Mouse (Mus musculus) heart, embryonic 14.5 days (tissue): ENCODE results near the gene Bloc1s4. TPM values are rescaled to one million over a fixed set of nuclear protein-coding genes. Genes with fewer than 3 reads are reported as not detected.

Experiments used
- ATAC-seq: fragments of 200-750 bp; cut with Nextera tagmentation; 2 replicates; pipeline ENCODE4 v1.8.0; 2017; ENCODE audit warnings: low read depth, moderate TSS enrichment; ENCODE audit not compliant: insufficient number of reproducible peaks, insufficient read depth, low FRiP score
- H3K27ac ChIP-seq, 2 experiments: fragments of 200-500 bp in 1 of 2; fragments of 300-500 bp in 1 of 2; sonication (generic) in 1 of 2; replicated peaks in 1 of 2; 2 replicates each; pipeline ENCODE4 v1.5.1; 2012 to 2014; ENCODE audit warnings: low read depth in 2 of 2, low read length in 2 of 2, control low read depth in 1 of 2, mild to moderate bottlenecking in 1 of 2, mixed read lengths in 1 of 2; ENCODE audit not compliant: control insufficient read depth in 1 of 2, insufficient read depth in 1 of 2
- H3K27me3 ChIP-seq: fragments of 300-500 bp; sonication (generic); 2 replicates; pipeline ENCODE4 v1.6.1; 2014; ENCODE audit warnings: mild to moderate bottlenecking, low read length, control low read depth; ENCODE audit not compliant: control insufficient read depth, insufficient read depth
- H3K36me3 ChIP-seq: fragments of 300-500 bp; sonication (generic); 2 replicates; pipeline ENCODE4 v1.6.1; 2014; ENCODE audit warnings: mild to moderate bottlenecking, control low read depth, low read length, mixed read lengths; ENCODE audit not compliant: control insufficient read depth, insufficient read depth
- H3K4me1 ChIP-seq, 2 experiments: fragments of 200-500 bp in 1 of 2; fragments of 300-500 bp in 1 of 2; sonication (generic) in 1 of 2; 2 replicates each; pipeline ENCODE4 v1.6.1; 2012 to 2014; ENCODE audit warnings: low read length in 2 of 2, control low read depth in 1 of 2, mixed read lengths in 1 of 2; ENCODE audit not compliant: control insufficient read depth in 2 of 2, insufficient read depth in 2 of 2
- H3K4me2 ChIP-seq: fragments of 300-500 bp; sonication (generic); 2 replicates; pipeline ENCODE4 v1.6.1; 2014; ENCODE audit warnings: mild to moderate bottlenecking, low read length
- H3K4me3 ChIP-seq, 2 experiments: fragments of 200-500 bp in 1 of 2; fragments of 300-500 bp in 1 of 2; sonication (generic) in 1 of 2; 2 replicates each; pipeline ENCODE4 v1.5.1; 2012 to 2014; ENCODE audit warnings: low read length in 2 of 2, mild to moderate bottlenecking in 2 of 2, control low read depth in 1 of 2, low read depth in 1 of 2, moderate library complexity in 1 of 2; ENCODE audit not compliant: control insufficient read depth in 1 of 2, insufficient read depth in 1 of 2
- H3K9ac ChIP-seq: fragments of 300-500 bp; sonication (generic); 2 replicates; pipeline ENCODE4 v1.6.1; 2014; ENCODE audit warnings: mild to moderate bottlenecking, low read length
- H3K9me3 ChIP-seq: fragments of 300-500 bp; sonication (generic); 2 replicates; pipeline ENCODE4 v1.6.1; 2016; ENCODE audit warnings: low read length, control low read depth; ENCODE audit not compliant: control insufficient read depth
- WGBS: fragments of 180-500 bp; shearing (Covaris S2); extraction: QIAGEN DNeasy Blood & Tissue Kit; methylation state at CpG from one replicate; pipeline ENCODE4 v1.1.7; 2014; 5-methylcytosine and 5-hydroxymethylcytosine counted together
- polyA plus RNA-seq: library from polyadenylated mRNA; unstranded; fragments of >200 nt; fragmentation: Nextera tagmentation; extraction: Ambion mirVana; gene quantifications from 2 replicates; pipeline ENCODE4 v1.2.1, GENCODE M21; 2014

The Bloc1s4 gene
- polyA plus RNA-seq, 1 experiment from 2014 or later, result 22.7 TPM

- no peak overlapping the region for H3K27ac ChIP-seq
- no peaks in the 10 kb centered on the region for H3K27me3 ChIP-seq
- no peak overlapping the region for H3K4me3 ChIP-seq
- no peak for ATAC-seq
- H3K36me3 ChIP-seq, result no peaks in the 10 kb centered on the region
- H3K4me2 ChIP-seq, result no peak overlapping the region
- no peak overlapping the region for H3K9ac ChIP-seq
- peaks cover 9 to 12% of the 10 kb centered on the region in 2 experiments for H3K4me1 ChIP-seq
- no peaks in the 10 kb centered on the region for H3K9me3 ChIP-seq
- WGBS, result 87% methylated on average over 2 of the region's 2 CpGs
Measured at GRCm38 (mm10) chr5:36729923-36730322, 18.5 kb downstream of the Bloc1s4 start.

- peaks cover 9 to 12% of the 10 kb centered on the region in 2 experiments for H3K4me1 ChIP-seq
- no peaks in the 10 kb centered on the region for H3K27me3 ChIP-seq
- no peaks in the 10 kb centered on the region for H3K9me3 ChIP-seq
- H3K4me2 ChIP-seq, result no peak overlapping the region
- WGBS, result 90% methylated on average over 4 of the region's 4 CpGs
- no peaks in the 10 kb centered on the region for H3K36me3 ChIP-seq
- H3K27ac ChIP-seq, result no peak overlapping the region
- ATAC-seq, result no peak
- no peak overlapping the region for H3K4me3 ChIP-seq
- H3K9ac ChIP-seq, result no peak overlapping the region
Measured at GRCm38 (mm10) chr5:36729086-36729473, 19.4 kb downstream of the Bloc1s4 start.

GRCm38 (mm10) chr5:36728403-36729085 lies 19.9 kb downstream of the Bloc1s4 start:
- no peak; the same call in 1 of the 2 replicates for ATAC-seq
- Histone ChIP-seq H3K4me1 (peaks cover 9 to 12% of the 10 kb centered on the region in 2 experiments), H3K36me3 (no peaks in the 10 kb centered on the region), H3K4me2 (no peak overlapping the region), H3K4me3 (no peak overlapping the region), H3K9me3 (no peaks in the 10 kb centered on the region), H3K27ac (no peak overlapping the region), H3K27me3 (no peaks in the 10 kb centered on the region), H3K9ac (no peak overlapping the region)
- 81% methylated on average over 8 of the region's 8 CpGs for WGBS

- ATAC-seq, result no peak
- Histone ChIP-seq H3K36me3 (no peaks in the 10 kb centered on the region), H3K9ac (no peak overlapping the region), H3K9me3 (no peaks in the 10 kb centered on the region), H3K27me3 (no peaks in the 10 kb centered on the region), H3K4me2 (no peak overlapping the region), H3K4me3 (no peak overlapping the region), H3K4me1 (peaks cover 9 to 12% of the 10 kb centered on the region in 2 experiments), H3K27ac (no peak overlapping the region)
- WGBS, result 69% methylated on average over 7 of the region's 7 CpGs
Measured at GRCm38 (mm10) chr5:36727776-36728175, 20.7 kb downstream of the Bloc1s4 start.

GRCm38 (mm10) chr5:36727136-36727535 lies 21.3 kb downstream of the Bloc1s4 start:
- H3K4me1 ChIP-seq, result peaks cover 13 to 18% of the 10 kb centered on the region in 2 experiments
- no peaks in the 10 kb centered on the region for H3K27me3 ChIP-seq
- H3K4me2 ChIP-seq, result no peak overlapping the region
- WGBS, result 61% methylated on average over 2 of the region's 2 CpGs
- H3K36me3 ChIP-seq, result no peaks in the 10 kb centered on the region
- H3K4me3 ChIP-seq, result no peak overlapping the region
- H3K27ac ChIP-seq, result no peak overlapping the region
- no peak overlapping the region for H3K9ac ChIP-seq
- no peaks in the 10 kb centered on the region for H3K9me3 ChIP-seq
- no peak for ATAC-seq

GRCm38 (mm10) chr5:36726387-36726801 lies 22.1 kb downstream of the Bloc1s4 start:
- no peak overlapping the region for H3K4me3 ChIP-seq
- no peak for ATAC-seq
- 50% methylated on average over 9 of the region's 9 CpGs for WGBS
- no peaks in the 10 kb centered on the region for H3K9me3 ChIP-seq
- peaks cover 18 to 20% of the 10 kb centered on the region in 2 experiments for H3K4me1 ChIP-seq
- H3K9ac ChIP-seq, result no peak overlapping the region
- no peaks in the 10 kb centered on the region for H3K36me3 ChIP-seq
- no peaks in the 10 kb centered on the region for H3K27me3 ChIP-seq
- peak overlapping the region; percentile 18; the same call in 1 of the 2 replicates for H3K4me2 ChIP-seq
- 0 out of 4 replicates have a peak overlapping the region, but pooled peaks of 1 of the 2 experiments have one; percentile 19 for H3K27ac ChIP-seq

GRCm38 (mm10) chr5:36725861-36726260 lies 22.6 kb downstream of the Bloc1s4 start:
- Histone ChIP-seq H3K27me3 (no peaks in the 10 kb centered on the region), H3K4me3 (no peak overlapping the region), H3K4me2 (no peak overlapping the region), H3K4me1 (peaks cover 22 to 26% of the 10 kb centered on the region in 2 experiments), H3K36me3 (no peaks in the 10 kb centered on the region), H3K27ac (0 out of 4 replicates have a peak overlapping the region, but pooled peaks of 1 of the 2 experiments have one; percentile 19), H3K9ac (no peak overlapping the region), H3K9me3 (no peaks in the 10 kb centered on the region)
- WGBS, result 66% methylated on average over 12 of the region's 12 CpGs
- no peak for ATAC-seq

- Histone ChIP-seq H3K4me2 (no peak overlapping the region), H3K27me3 (no peaks in the 10 kb centered on the region), H3K4me3 (no peak overlapping the region), H3K9ac (no peak overlapping the region), H3K27ac (no peak overlapping the region), H3K4me1 (peaks cover 28 to 35% of the 10 kb centered on the region in 2 experiments), H3K9me3 (no peaks in the 10 kb centered on the region), H3K36me3 (no peaks in the 10 kb centered on the region)
- no peak for ATAC-seq
- whole genome bisulfite sequencing, result 64% methylated on average over 7 of the region's 7 CpGs
Measured at GRCm38 (mm10) chr5:36724274-36724673, 24.2 kb downstream of the Bloc1s4 start.
